Mouse (Mus musculus) erythroblast, embryonic 14.5 days (primary cell): ENCODE results near the gene Vwa5b2. TPM values are rescaled to one million over a fixed set of nuclear protein-coding genes. Genes with fewer than 3 reads are reported as not detected.

Source experiments
- H3K27me3 ChIP-seq: 2 replicates; pipeline ENCODE4 v1.6.1; 2012; ENCODE audit warnings: inconsistent platforms; ENCODE audit not compliant: control insufficient read depth
- H3K36me3 ChIP-seq: 2 replicates; pipeline ENCODE4 v1.6.1; 2012; ENCODE audit warnings: mild to moderate bottlenecking, inconsistent platforms; ENCODE audit not compliant: control insufficient read depth
- H3K4me1 ChIP-seq: 2 replicates; pipeline ENCODE4 v1.6.1; 2012; ENCODE audit warnings: inconsistent platforms; ENCODE audit not compliant: control insufficient read depth
- H3K4me3 ChIP-seq: replicated peaks from 2 replicates; pipeline ENCODE3; 2012; ENCODE audit warnings: moderate library complexity, mild to moderate bottlenecking, inconsistent platforms
- H3K9me3 ChIP-seq: 2 replicates; pipeline ENCODE4 v1.6.1; 2012; ENCODE audit warnings: low read length, inconsistent platforms, mixed read lengths; ENCODE audit not compliant: control insufficient read depth
- GATA1 ChIP-seq: IDR thresholded peaks from 2 replicates; pipeline ENCODE4 v1.6.1; 2012; ENCODE audit warnings: low read length, inconsistent platforms, mixed read lengths
- TAL1 ChIP-seq: IDR thresholded peaks from 3 replicates; pipeline ENCODE4 v1.6.1; 2012; ENCODE audit warnings: low read length, inconsistent platforms, mixed read lengths
- polyA plus RNA-seq: library from polyadenylated mRNA; stranded (reverse); fragments of >175 nt; gene quantifications from 2 replicates; pipeline ENCODE4 v1.2.3, GENCODE M21; 2012

The Vwa5b2 gene
- 0.06 and 0.10 TPM in 2 replicates for polyA plus RNA-seq

DNA sequence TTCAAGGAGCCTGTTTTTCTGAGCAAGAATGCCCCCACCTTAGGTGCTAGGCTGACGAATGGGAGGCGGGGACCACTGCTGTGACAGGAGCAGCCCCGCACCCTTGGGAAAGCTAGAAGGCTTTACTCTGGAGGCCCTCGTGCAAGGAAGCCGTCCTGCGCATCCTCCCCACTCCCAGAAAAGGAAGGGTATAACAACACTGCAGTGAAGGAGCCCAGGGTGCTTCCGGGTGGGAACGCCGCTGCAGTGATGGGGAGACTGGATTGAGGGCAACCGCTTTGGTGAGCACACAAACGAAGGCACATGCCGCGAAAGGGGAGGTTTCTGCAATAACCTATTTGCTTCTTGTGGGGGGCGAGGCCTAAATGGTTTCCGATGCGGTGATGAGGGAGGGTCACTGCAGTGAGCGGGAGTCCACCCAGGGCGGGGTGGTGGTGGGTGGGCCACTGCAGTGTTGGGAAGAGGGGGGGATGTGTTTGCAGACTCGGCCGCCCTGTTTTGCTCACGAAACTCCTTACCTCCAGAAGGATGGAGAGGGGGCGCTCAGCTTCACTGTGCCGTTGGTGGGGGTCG lies at the start of gene Vwa5b2:
Gene Vwa5b2, plus strand, starts transcription at position 106 of the 573 bp plus-strand sequence.
- H3K27me3 ChIP-seq: peaks cover 85% of the 10 kb centered on the region
- TF ChIP-seq TAL1: no peak
- TF ChIP-seq GATA1: no peak

DNA sequence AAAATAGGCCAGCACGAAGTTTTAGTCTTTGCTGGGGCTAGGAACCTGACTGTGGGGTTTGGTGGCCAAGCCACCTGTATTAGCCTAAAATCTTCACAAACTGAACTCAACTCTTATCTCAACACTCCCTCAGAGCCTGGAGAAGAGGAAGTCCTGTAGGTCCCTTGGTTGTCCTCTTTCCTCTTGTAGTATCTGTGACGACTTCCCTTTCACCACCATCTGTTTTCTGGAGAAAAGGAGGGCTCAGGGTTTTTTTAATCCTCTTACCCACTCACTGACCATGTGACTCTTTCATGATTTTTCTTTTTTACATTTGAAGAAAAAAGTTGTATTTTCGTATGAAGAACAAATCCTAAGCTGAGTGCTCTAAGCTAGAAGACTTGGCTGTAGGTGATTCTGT lies 49.6 kb upstream of the Vwa5b2 start:
- no peak overlapping the region for H3K4me3 ChIP-seq
- H3K27me3 ChIP-seq: no peaks in the 10 kb centered on the region
- H3K36me3 ChIP-seq: peaks cover 78% of the 10 kb centered on the region
- H3K4me1 ChIP-seq: peaks cover 43% of the 10 kb centered on the region
- TF ChIP-seq TAL1: no peak
- no peak for TF ChIP-seq GATA1
- peaks cover 5% of the 10 kb centered on the region for H3K9me3 ChIP-seq

More for the DNA sequence above, at the start of gene Vwa5b2:
- Histone ChIP-seq H3K9me3 (peaks cover 21% of the 10 kb centered on the region), H3K4me1 (peaks cover 29% of the 10 kb centered on the region), H3K4me3 (peak within 1 kb of the TSS; percentile 35), H3K36me3 (no peaks in the 10 kb centered on the region)

DNA sequence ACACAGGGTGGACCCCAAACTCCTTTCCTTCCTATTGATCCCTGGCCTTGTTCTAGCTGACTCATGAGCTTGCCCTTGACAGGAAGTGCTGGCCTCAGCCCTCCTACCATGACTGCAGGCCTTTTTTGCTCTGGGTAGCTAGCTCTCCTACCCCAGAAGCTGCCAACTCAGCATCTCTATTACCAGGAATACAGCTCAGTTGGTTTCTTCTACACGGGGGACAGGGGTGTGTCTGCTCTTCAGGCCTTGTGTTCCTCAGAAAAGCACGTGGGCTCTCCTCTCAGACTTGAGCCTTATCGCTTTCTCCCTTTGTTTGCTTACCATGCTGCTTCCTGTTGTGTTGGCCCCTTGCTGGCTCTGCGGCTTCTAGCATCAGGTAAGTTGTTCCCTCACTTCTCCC lies 48.8 kb upstream of the Vwa5b2 start:
- Histone ChIP-seq H3K4me3 (no peak overlapping the region), H3K36me3 (peaks cover 86% of the 10 kb centered on the region), H3K27me3 (no peaks in the 10 kb centered on the region), H3K9me3 (peaks cover 5% of the 10 kb centered on the region), H3K4me1 (peaks cover 39% of the 10 kb centered on the region)
- TF ChIP-seq TAL1 (no peak), GATA1 (no peak)

DNA sequence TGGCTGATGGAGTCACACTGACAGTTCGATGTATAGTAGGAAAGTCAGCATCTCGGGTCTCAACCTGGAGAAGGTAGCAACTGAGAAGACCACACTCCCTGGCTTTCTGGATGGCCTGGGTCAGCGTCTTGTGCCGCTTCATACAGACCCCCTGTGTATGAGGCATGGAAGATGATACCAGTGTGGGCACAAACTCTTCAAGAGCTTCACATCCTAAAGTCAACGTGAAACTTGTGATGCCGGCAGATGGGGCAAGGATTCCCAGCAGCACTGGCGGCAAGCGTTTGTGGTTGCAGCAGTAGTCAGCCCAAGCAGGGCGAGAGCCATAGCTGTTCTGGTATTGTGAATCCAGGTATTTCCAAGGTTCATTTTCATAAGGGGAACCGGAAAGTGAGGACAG lies 43.6 kb upstream of the Vwa5b2 start:
- Histone ChIP-seq H3K4me1 (peaks cover 35% of the 10 kb centered on the region), H3K9me3 (peaks cover 5% of the 10 kb centered on the region), H3K27me3 (no peaks in the 10 kb centered on the region), H3K4me3 (no peak overlapping the region), H3K36me3 (peaks cover 73% of the 10 kb centered on the region)
- TF ChIP-seq TAL1 (no peak), GATA1 (no peak)

DNA sequence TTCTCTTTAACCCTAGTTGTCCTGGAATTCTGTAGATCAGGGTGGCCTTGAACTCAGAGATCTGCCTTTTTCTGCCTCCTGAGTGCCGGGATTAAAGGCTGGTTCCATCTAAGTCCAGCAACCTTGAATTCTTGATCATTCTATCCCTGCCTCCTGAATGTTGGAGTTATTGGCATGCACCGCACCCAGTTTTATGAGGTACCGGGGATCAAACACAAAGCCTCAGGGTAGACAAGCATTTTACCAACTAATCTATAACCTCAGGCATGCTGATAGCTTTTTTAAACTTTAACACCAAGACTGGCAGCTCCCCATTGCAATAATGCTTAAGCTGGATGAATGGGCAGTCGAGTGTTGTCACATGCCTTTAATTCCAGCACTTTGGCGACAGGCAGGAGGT lies 41.8 kb upstream of the Vwa5b2 start:
- Histone ChIP-seq H3K36me3 (peaks cover 73% of the 10 kb centered on the region), H3K4me3 (peak overlapping the region; percentile 75), H3K27me3 (no peaks in the 10 kb centered on the region), H3K9me3 (peaks cover 5% of the 10 kb centered on the region), H3K4me1 (peaks cover 35% of the 10 kb centered on the region)
- TF ChIP-seq GATA1 (no peak), TAL1 (no peak)

DNA sequence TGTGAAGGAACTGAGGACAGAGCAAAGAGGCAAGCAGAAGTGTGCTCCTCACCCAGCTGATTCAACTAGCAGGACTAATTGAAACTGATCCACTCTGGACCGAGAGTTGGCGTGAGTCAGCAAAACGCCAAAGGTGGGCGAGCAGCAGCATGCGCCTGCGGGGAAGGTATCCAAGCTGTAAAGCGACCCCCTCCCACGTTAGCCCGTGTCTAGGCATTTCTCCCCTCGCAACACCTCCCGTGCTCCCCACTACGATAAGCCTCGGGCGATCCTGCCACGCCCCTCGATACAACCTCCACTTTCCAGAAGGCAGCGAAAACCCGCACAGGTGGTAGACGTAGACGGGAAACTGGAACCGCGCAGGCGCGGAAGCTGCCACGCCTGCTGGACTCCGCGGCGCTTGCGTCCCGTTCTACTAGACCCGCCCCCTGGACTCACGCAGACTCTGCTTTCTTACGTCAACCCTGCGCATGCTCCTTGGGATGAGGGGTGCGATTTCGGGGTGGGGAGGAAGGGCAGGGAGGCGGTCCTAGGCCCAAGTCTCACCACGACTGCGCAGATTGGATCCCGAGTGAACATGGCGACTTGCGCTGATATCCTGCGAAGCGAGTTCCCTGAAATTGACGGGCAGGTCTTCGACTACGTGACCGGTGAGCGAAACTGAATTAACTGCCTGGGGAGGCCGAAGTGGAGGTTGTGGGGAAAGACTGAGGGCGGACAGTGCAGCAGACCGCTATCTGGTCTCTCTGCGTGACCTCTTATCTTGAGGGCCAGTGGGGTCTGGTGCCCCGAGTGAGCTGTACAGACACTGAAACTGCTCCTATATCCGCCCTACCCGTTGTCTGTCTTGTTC lies 40.9 kb upstream of the Vwa5b2 start, which contains the start of gene Abcf3:
Gene Abcf3, plus strand, starts transcription at position 482 of the 853 bp plus-strand sequence.
- TF ChIP-seq TAL1 (no peak), GATA1 (no peak)
- Histone ChIP-seq H3K36me3 (peaks cover 73% of the 10 kb centered on the region), H3K4me3 (peak within 1 kb of the TSS; percentile 75), H3K4me1 (peaks cover 35% of the 10 kb centered on the region), H3K9me3 (peaks cover 4% of the 10 kb centered on the region), H3K27me3 (no peaks in the 10 kb centered on the region)

DNA sequence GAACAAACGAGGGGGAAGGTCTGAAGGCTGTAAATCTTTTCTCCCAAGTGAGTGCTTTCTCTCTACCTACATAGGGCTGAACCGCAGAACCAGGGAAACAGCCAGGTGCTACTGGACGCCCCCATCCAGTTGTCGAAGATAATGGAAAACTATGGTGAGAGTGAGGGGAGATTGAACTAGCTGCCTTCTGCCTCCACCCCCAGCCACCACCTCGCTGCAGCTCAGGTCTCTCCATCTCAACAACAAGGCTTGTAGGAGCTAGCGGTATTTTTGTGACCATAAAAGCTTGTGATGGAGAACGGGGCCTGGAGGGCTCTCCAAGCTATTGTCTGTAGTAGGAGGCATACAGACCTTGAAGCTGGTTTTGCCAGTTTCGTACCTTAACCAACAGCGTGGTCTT lies 40.1 kb upstream of the Vwa5b2 start:
- TF ChIP-seq TAL1: no peak
- no peak for TF ChIP-seq GATA1
- Histone ChIP-seq H3K4me3 (peak overlapping the region; percentile 75), H3K4me1 (peaks cover 35% of the 10 kb centered on the region), H3K27me3 (no peaks in the 10 kb centered on the region), H3K36me3 (peaks cover 74% of the 10 kb centered on the region), H3K9me3 (no peaks in the 10 kb centered on the region)

DNA sequence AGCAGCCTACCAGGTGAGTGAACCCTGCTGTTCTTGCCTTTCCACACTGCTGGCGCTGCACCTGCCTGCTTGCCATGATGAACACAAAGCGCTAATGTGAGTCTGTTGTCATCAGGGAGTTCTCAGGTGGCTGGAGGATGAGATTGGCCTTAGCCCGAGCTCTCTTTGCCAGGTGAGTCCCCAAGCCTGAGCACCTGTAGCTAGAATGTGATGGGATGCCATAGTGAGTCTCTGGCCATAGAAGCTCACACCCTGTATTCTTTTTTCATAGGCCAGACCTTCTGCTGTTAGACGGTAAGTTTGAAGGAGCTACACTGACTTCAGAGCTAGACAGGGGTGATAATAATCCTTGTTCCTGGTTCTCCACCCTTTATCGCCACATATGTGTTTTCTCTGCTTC lies 37.6 kb upstream of the Vwa5b2 start:
- H3K9me3 ChIP-seq: no peaks in the 10 kb centered on the region
- H3K27me3 ChIP-seq: no peaks in the 10 kb centered on the region
- peaks cover 30% of the 10 kb centered on the region for H3K4me1 ChIP-seq
- peaks cover 71% of the 10 kb centered on the region for H3K36me3 ChIP-seq
- TF ChIP-seq GATA1: no peak
- no peak for TF ChIP-seq TAL1
- no peak overlapping the region for H3K4me3 ChIP-seq

DNA sequence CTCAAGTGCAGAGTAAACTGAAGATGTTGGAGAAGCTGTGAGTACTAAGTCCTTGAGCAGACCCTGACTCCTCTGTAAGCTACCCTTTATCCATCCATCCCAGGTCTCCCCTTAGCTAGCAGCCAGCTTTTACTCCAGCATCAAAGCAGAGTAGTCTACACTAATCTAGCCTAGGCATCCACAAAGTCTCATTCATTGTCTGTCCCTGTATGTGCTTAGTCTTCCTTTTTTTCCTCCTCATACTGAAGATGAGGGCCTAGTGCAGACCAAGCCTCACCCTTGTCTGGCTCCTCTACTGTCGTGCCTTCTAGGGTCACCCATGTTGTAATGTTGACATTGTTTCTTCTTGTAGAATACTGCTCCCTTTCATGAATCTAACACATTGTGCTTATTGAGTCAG lies 36.7 kb upstream of the Vwa5b2 start:
- no peak for TF ChIP-seq GATA1
- no peak for TF ChIP-seq TAL1
- Histone ChIP-seq H3K4me1 (peaks cover 24% of the 10 kb centered on the region), H3K9me3 (no peaks in the 10 kb centered on the region), H3K4me3 (no peak overlapping the region), H3K36me3 (peaks cover 72% of the 10 kb centered on the region), H3K27me3 (no peaks in the 10 kb centered on the region)
